ENCODE assay signal across 13 mouse cellular contexts in the genomic region with DNA sequence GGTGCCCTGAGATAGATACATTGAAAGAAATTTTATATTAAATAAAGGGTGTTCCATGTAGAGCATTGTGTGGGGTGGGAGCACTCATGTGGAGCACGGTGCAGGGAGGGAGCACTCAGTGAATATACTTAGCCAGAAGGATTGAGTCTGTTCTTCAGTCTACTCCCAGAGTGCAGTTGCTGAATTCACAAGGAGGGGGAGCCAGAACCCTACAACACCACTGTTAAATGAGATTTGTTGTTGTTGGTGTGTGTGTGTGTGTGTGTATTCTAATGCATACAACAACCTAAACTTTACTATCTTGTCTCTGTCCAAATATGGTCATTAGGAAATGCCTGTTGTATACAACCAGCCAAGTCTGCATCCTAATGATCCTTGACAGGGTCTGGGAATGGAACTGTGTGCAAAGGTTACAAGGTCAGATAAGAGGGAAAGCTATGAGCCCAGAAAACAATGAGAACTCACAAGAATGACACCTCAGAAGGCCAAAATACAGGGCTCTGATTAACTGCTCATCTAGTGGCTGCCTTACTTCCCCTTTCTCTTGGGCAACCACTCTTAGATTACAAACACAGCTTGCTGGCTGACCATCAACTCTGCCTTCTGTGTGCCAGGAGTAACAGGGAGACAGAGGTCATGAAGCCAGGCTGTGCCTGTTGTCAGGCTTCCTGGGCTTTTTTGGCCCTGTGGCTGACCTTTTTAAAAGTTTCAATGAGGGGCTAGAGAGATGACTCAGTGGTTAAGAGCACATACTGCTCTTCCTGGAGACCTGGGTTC.
DNase-seq lines count a peak whose midpoint lies in the region; ATAC-seq and TF ChIP-seq lines count a peak whose summit lies in the region.
"Had no signal": no experiment of that assay in that cellular context is flagged by ENCODE, and none has a peak within 500 bp of the region (broad histone marks: within the 10 kb centered on the region; RNA-seq: fewer than 3 reads in every experiment).

No protein-coding gene starts in this region.

- no peak for ATAC-seq in liver, embryonic 12.5 days
- no peak for ATAC-seq in lung, postnatal 0 days
- ATAC-seq: midbrain, embryonic 15.5 days had no signal

- TF ChIP-seq EP300 in lung, postnatal 0 days (IDR thresholded peaks at IDR 0.05) = no peak

- WGBS in liver, adult 2 months = 93% methylated on average over 1 of the region's 1 CpGs
- 55% methylated on average over 1 of the region's 1 CpGs for WGBS in liver, embryonic 12.5 days (ENCODE audit: insufficient replicate concordance)
- 90% methylated on average over 1 of the region's 1 CpGs for WGBS in lung, postnatal 0 days
- WGBS in embryonic facial prominence, embryonic 10.5 days = 91% methylated on average over 1 of the region's 1 CpGs

- H3K4me3 ChIP-seq in gastrocnemius, adult 2 months = no peak overlapping the region
- no peak overlapping the region for H3K4me3 ChIP-seq in liver, adult 2 months (ENCODE audit: insufficient read depth, low read depth, low read length)
- H3K4me3 ChIP-seq in liver, embryonic 12.5 days = no peak overlapping the region
- no peak overlapping the region for H3K4me3 ChIP-seq in lung, postnatal 0 days (ENCODE audit: low read depth, low read length)
- H3K4me3 ChIP-seq in embryonic facial prominence, embryonic 10.5 days = no peak overlapping the region
- H3K4me3 ChIP-seq: erythroblast, embryonic 14.5 days; midbrain, embryonic 15.5 days had no signal

- H3K27ac ChIP-seq in gastrocnemius, adult 2 months = no peak overlapping the region
- H3K27ac ChIP-seq in liver, adult 2 months (replicated peaks; ENCODE audit: insufficient read depth, low read depth, low read length) = no peak overlapping the region
- no peak overlapping the region for H3K27ac ChIP-seq in liver, embryonic 12.5 days
- H3K27ac ChIP-seq in lung, postnatal 0 days (ENCODE audit: low read length) = no peak overlapping the region
- no peak overlapping the region for H3K27ac ChIP-seq in embryonic facial prominence, embryonic 10.5 days (replicated peaks)
- H3K27ac ChIP-seq: liver, embryonic 14.5 days; midbrain, embryonic 15.5 days had no signal

- no peak overlapping the region for H3K4me2 ChIP-seq in liver, embryonic 12.5 days
- H3K4me2 ChIP-seq in lung, postnatal 0 days (replicated peaks; ENCODE audit: low read depth, low read length) = no peak overlapping the region
- H3K4me2 ChIP-seq: midbrain, embryonic 15.5 days had no signal

- no peaks in the 10 kb centered on the region; the same call in 1 of the 2 replicates for H3K4me1 ChIP-seq in liver, adult 2 months (ENCODE audit: control insufficient read depth, insufficient read depth, low read length)
- H3K4me1 ChIP-seq in liver, embryonic 12.5 days = no peaks in the 10 kb centered on the region
- H3K4me1 ChIP-seq in lung, postnatal 0 days (ENCODE audit: insufficient read depth, low read depth, low read length) = no peaks in the 10 kb centered on the region
- H3K4me1 ChIP-seq in embryonic facial prominence, embryonic 10.5 days = peaks cover 17% of the 10 kb centered on the region
- H3K4me1 ChIP-seq: midbrain, embryonic 15.5 days had no signal

- TF ChIP-seq POLR2A in liver, adult 2 months (IDR thresholded peaks at IDR 0.05; ENCODE audit: extremely low read depth, insufficient read depth, low read length) = no peak

- no peaks in the 10 kb centered on the region for H3K79me2 ChIP-seq in liver, adult 2 months (ENCODE audit: control insufficient read depth, insufficient read depth, low read length)

- intact Hi-C loops in gastrocnemius, adult 2 months (cut with DNase I) = loop anchor here (10.0 kb wide), 1 partner anchor 221 kb away; the partner anchor contains the start of gene Wnt5a
- intact Hi-C loops in gastrocnemius, postnatal 36 days (cut with DNase I) = no loop called here

- H3K27me3 ChIP-seq in liver, adult 2 months (ENCODE audit: control insufficient read depth, insufficient read depth, low read length) = no peaks in the 10 kb centered on the region
- H3K27me3 ChIP-seq in liver, embryonic 12.5 days (replicated peaks) = no peaks in the 10 kb centered on the region
- H3K27me3 ChIP-seq in lung, postnatal 0 days (replicated peaks; ENCODE audit: insufficient read depth, low read length) = no peaks in the 10 kb centered on the region
- no peaks in the 10 kb centered on the region for H3K27me3 ChIP-seq in embryonic facial prominence, embryonic 10.5 days (replicated peaks; ENCODE audit: low read depth, poor library complexity, severe bottlenecking)
- H3K27me3 ChIP-seq: midbrain, embryonic 15.5 days had no signal

- no peaks in the 10 kb centered on the region for H3K9me3 ChIP-seq in liver, embryonic 12.5 days (replicated peaks)
- H3K9me3 ChIP-seq in lung, postnatal 0 days (ENCODE audit: low read length) = no peaks in the 10 kb centered on the region
- no peaks in the 10 kb centered on the region for H3K9me3 ChIP-seq in embryonic facial prominence, embryonic 10.5 days
- H3K9me3 ChIP-seq: midbrain, embryonic 15.5 days had no signal

- H3K36me3 ChIP-seq in liver, adult 2 months (ENCODE audit: control insufficient read depth, insufficient read depth, low read length) = no peaks in the 10 kb centered on the region
- no peaks in the 10 kb centered on the region for H3K36me3 ChIP-seq in liver, embryonic 12.5 days
- H3K36me3 ChIP-seq in lung, postnatal 0 days (ENCODE audit: insufficient read depth, low read length) = no peaks in the 10 kb centered on the region
- no peaks in the 10 kb centered on the region for H3K36me3 ChIP-seq in embryonic facial prominence, embryonic 10.5 days (replicated peaks)
- H3K36me3 ChIP-seq: midbrain, embryonic 15.5 days had no signal

- peak; percentile 21; the same call in 1 of the 2 replicates for TF ChIP-seq CTCF in gastrocnemius, adult 2 months (IDR thresholded peaks at IDR 0.05)
- no peak for TF ChIP-seq CTCF in liver, adult 2 months (IDR thresholded peaks at IDR 0.05; ENCODE audit: low read depth, low read length)
- peak; percentile 60 for TF ChIP-seq CTCF in lung, postnatal 0 days (IDR thresholded peaks at IDR 0.05)

- H3K9ac ChIP-seq in liver, adult 2 months (ENCODE audit: low read depth, low read length) = no peak overlapping the region
- H3K9ac ChIP-seq in liver, embryonic 12.5 days = no peak overlapping the region
- H3K9ac ChIP-seq in lung, postnatal 0 days (replicated peaks; ENCODE audit: low read depth) = no peak overlapping the region
- H3K9ac ChIP-seq: liver, embryonic 14.5 days; midbrain, embryonic 15.5 days had no signal

- peak; percentile 52 for DNase-seq in gastrocnemius, adult 2 months
- DNase-seq in gastrocnemius, postnatal 36 days = no peak
- peak; percentile 88 for DNase-seq in liver, adult 2 months (ENCODE audit: extremely low read depth, low read depth, low spot score)
- DNase-seq in adrenal gland, postnatal 14 days = peak; percentile 80
- DNase-seq in lung, postnatal 0 days (ENCODE audit: low spot score) = peak; percentile 31
- DNase-seq in right cerebral cortex, postnatal 10 days (ENCODE audit: low spot score in 2 of 2) = no peak
- DNase-seq in embryonic facial prominence, embryonic 10.5 days (ENCODE audit: low spot score) = no peak
- DNase-seq: cerebellum, adult 11-12 months; layer of hippocampus, adult 9-11 months had no signal

Comparison
In these comparisons a context has a peak if more than half of its experiments do, and no peak if none do; other contexts are left out.
1. DNase-seq: peak in gastrocnemius, adult 2 months (single experiment), liver, adult 2 months (single experiment), adrenal gland, postnatal 14 days (single experiment) and lung, postnatal 0 days (single experiment); none in gastrocnemius, postnatal 36 days (0 of 2), right cerebral cortex, postnatal 10 days (0 of 2) and embryonic facial prominence, embryonic 10.5 days (single experiment).